Mouse (Mus musculus) testis, adult 2 months (tissue): Measurements from ENCODE around the gene Stard3nl. TPM values are rescaled to one million over a fixed set of nuclear protein-coding genes. Genes with fewer than 3 reads are reported as not detected.

Experiments used
- H3K27ac ChIP-seq: fragments of 200-500 bp; 2 replicates; pipeline ENCODE4 v1.5.1; 2012; ENCODE audit warnings: low read depth, low read length; ENCODE audit not compliant: control insufficient read depth, insufficient read depth
- H3K27me3 ChIP-seq: fragments of 200-500 bp; 2 replicates; pipeline ENCODE4 v1.6.1; 2012; ENCODE audit warnings: mild to moderate bottlenecking, low read length, moderate library complexity; ENCODE audit not compliant: control insufficient read depth, insufficient read depth
- H3K36me3 ChIP-seq: fragments of 200-500 bp; 2 replicates; pipeline ENCODE4 v1.6.1; 2012; ENCODE audit warnings: mild to moderate bottlenecking, low read length; ENCODE audit not compliant: control insufficient read depth, insufficient read depth
- H3K4me1 ChIP-seq: fragments of 200-500 bp; 2 replicates; pipeline ENCODE4 v1.6.1; 2012; ENCODE audit warnings: low read length; ENCODE audit not compliant: control insufficient read depth, insufficient read depth
- H3K4me3 ChIP-seq: fragments of 200-500 bp; 2 replicates; pipeline ENCODE4 v1.5.1; 2012; ENCODE audit warnings: low read depth, mild to moderate bottlenecking, low read length, moderate library complexity, mixed read lengths; ENCODE audit not compliant: control insufficient read depth
- CTCF ChIP-seq: fragments of 200-500 bp; IDR thresholded peaks from 2 replicates; pipeline ENCODE4 v1.5.1; 2012; ENCODE audit warnings: low read depth, mild to moderate bottlenecking, inconsistent platforms, low read length, moderate library complexity; ENCODE audit not compliant: control insufficient read depth, insufficient read depth, insufficient replicate concordance
- POLR2A ChIP-seq: fragments of 200-500 bp; IDR thresholded peaks from 2 replicates; pipeline ENCODE4 v1.6.1; 2012; ENCODE audit warnings: low read depth, mild to moderate bottlenecking, inconsistent platforms, low read length, moderate library complexity; ENCODE audit not compliant: control insufficient read depth
- polyA plus RNA-seq: library from polyadenylated mRNA; depleted of rRNA; stranded (reverse); fragments of >200 nt; gene quantifications from 2 replicates; pipeline ENCODE4 v1.2.3, GENCODE M21; 2012; rRNA removed

The Stard3nl gene
- 9.0 and 11.7 TPM in 2 replicates for polyA plus RNA-seq

DNA sequence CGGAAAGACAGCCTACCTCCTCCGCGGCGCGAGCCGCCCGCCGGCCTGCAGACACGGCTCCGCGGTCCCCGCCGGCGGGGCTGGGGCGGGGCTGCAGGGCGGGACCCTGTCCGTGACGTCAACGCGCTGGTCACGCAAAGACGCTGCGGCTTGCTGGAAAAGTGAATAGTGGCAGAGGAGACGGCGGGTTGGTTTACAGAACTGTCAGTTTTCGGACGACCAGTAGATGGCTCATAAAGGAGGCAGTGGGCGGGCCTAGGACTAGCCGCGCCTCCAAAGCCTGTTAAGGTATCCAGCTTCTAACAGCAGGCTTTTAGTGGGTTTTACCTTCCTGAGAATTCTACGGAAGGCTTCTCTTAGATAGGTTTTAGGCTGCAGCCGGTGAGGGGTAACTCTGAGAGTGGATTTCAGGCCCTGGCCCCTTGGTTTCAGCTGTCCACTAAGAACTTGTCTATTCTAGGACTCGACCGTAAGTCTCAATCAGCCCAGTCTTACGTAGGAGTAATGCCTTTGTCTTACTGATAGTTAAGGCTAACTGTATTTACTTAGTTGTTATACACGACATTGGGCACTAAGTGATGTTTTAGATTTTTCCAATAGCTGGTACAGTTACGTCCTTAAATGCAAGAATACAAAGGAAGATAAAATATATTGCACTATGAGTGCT is at the start of gene Stard3nl:
TSS of gene Stard3nl (minus strand) at position 108 of the 667 bp plus-strand sequence.
- peak; percentile 78 for TF ChIP-seq POLR2A
- TF ChIP-seq CTCF, result 0 out of 2 replicates have a peak, but pooled peaks have one; percentile 16
- H3K36me3 ChIP-seq, result no peaks in the 10 kb centered on the region
- no peaks in the 10 kb centered on the region for H3K4me1 ChIP-seq
- H3K4me3 ChIP-seq, result peak within 1 kb of the TSS; percentile 96
- H3K27ac ChIP-seq, result peak within 1 kb of the TSS; percentile 88
- H3K27me3 ChIP-seq, result no peaks in the 10 kb centered on the region

DNA sequence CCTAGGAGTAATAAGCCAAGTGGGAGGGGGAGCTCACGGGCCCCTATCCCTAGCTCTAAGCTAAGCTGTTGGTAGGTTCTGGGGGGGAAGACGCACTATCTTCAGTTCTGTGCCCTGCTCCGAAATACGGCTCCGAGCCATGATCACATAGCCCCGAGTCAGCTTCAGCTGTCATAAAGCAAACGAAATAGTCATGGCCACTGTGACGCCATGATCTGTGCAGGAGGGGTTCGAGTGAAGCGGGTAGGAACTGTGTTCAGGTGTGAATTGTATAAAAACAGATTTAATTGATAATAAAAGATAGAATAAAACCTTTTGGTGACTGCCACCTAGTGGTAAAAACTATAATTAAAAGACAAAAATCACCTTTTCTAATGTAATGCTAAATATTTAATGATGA is 42.4 kb upstream of the Stard3nl start:
- Histone ChIP-seq H3K4me3 (peak overlapping the region; percentile 38), H3K27ac (no peak overlapping the region)
- TF ChIP-seq CTCF (0 out of 2 replicates have a peak, but pooled peaks have one; percentile 7), POLR2A (peak; percentile 24; the same call in 1 of the 2 replicates)

DNA sequence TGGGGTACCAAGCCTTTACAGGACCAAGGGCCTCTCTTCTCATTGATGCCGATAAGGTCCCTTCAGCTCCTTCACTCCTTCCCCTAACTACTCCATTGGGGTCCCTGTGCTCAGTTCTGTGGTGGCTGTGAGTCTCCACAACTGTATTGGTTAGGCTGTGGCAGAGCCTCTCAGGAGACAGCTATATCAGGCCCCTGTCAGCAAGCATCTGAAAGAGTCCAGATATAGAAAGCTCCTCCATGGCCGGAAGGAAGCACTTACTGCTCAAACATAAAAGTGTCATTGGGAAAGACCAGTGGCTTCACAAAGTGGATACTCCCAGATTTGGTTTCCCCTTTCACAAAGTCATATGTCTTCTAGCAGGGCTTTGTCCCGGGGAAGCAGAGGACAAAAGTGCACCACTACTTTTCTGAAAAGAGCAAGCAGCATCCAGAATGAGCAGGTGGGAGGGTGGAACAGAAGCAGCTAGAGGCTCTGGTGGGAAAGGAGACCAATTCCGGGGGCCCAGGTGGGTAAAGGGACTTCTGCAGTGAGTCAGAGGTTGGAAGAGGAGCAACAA is 34.3 kb upstream of the Stard3nl start:
- H3K36me3 ChIP-seq, result no peaks in the 10 kb centered on the region
- TF ChIP-seq POLR2A (no peak), CTCF (no peak)
- no peak overlapping the region for H3K27ac ChIP-seq
- no peaks in the 10 kb centered on the region for H3K4me1 ChIP-seq
- H3K27me3 ChIP-seq, result no peaks in the 10 kb centered on the region
- no peak overlapping the region for H3K4me3 ChIP-seq

More for the DNA sequence above, 42.4 kb upstream of the Stard3nl start:
- Histone ChIP-seq H3K4me1 (no peaks in the 10 kb centered on the region), H3K27me3 (no peaks in the 10 kb centered on the region), H3K36me3 (no peaks in the 10 kb centered on the region)

DNA sequence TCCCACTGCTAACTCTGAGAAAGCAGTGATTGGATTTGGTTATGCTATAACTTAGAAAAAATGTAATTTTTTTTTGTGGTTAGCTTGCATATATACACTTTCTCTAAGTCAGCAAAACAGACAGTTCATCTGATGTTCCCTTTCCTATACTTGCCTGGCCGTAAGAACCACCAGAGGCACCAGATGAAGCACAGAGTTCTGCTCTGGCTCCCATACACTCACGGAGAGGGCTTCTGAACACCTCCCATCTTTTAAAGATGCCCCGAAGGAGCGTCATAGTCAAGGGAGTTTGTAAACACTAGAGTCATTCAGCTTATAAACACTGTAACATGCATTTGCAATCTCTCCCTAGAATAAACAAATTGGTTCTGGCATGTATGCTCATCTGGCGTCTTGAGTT is 32.5 kb upstream of the Stard3nl start:
- no peak for TF ChIP-seq CTCF
- TF ChIP-seq POLR2A, result no peak
- Histone ChIP-seq H3K4me3 (no peak overlapping the region), H3K27me3 (no peaks in the 10 kb centered on the region), H3K27ac (no peak overlapping the region), H3K4me1 (no peaks in the 10 kb centered on the region), H3K36me3 (no peaks in the 10 kb centered on the region)

DNA sequence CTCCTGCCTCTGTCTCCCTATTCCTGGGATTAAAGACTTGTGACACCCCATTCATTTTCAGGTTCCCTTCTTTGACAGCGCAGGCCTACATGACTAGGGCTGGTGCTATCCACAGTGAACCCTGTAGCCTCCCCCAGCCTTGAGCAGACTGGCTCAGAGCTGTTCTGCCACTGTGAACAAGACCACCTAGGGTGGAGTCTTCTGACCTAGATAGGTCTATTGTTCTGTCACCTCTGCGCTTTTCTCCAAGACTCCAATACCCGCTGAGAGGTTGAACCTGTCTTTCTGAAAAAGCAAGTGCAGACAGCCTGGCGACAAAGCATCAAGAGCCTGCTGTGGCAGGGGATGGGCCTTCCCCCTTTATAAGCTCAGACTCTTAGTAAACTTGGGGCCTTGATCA is 29.0 kb upstream of the Stard3nl start:
- Histone ChIP-seq H3K27ac (no peak overlapping the region), H3K4me1 (no peaks in the 10 kb centered on the region), H3K4me3 (no peak overlapping the region), H3K36me3 (no peaks in the 10 kb centered on the region), H3K27me3 (no peaks in the 10 kb centered on the region)
- no peak for TF ChIP-seq CTCF
- TF ChIP-seq POLR2A, result no peak

DNA sequence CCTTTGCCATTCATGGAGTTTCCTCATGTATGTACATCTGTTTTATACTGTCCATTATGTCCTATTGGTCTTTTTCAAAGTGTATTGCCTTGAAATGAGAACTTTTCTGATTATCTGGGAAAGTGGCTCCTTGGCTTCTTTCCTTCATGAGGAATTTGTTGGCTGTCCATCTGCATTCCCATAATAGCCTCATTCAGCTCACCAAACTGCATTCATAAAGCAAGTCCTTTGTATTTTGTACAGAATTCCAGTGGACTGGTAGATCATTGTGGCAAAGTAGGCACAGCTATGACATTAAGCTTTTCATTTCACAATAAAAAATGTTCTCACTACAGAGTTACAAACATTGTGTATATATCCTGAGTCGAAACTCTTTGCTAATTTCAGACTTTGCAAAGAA is 26.9 kb upstream of the Stard3nl start:
- Histone ChIP-seq H3K27ac (no peak overlapping the region), H3K4me3 (no peak overlapping the region), H3K36me3 (no peaks in the 10 kb centered on the region), H3K4me1 (no peaks in the 10 kb centered on the region), H3K27me3 (no peaks in the 10 kb centered on the region)
- no peak for TF ChIP-seq POLR2A
- no peak for TF ChIP-seq CTCF

DNA sequence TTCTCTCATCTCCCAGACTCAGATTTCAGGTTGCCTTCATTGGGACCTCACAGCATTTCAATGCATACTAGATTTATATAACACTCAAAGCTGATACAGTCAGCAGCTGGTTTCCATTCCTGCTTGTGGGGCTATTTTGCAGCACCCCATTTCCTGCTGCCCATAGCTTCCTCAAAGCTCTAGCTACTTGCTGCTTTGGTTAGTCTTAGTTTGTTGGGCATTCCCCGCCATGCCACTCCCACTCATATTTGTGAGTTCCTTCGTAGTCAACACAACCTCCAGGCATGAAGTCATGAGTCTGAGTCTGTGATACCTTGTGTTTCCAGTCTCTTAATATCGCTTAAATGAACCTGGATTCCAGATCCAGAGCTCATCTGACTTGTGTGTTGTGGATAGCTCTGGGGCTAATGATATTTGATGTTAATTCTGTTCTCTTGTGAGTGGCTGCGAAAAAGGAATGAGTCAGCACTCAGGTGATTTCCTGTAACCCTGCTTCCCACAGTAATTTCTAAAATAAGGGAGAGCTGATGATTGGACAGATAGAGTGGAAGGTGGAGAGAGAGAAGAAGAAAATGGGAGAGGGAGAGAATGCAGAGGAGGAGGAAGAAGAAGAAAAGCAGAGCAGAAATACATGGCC is 22.4 kb upstream of the Stard3nl start:
- no peaks in the 10 kb centered on the region for H3K36me3 ChIP-seq

More for the DNA sequence above, 22.4 kb upstream of the Stard3nl start:
- Histone ChIP-seq H3K27ac (no peak overlapping the region), H3K4me1 (no peaks in the 10 kb centered on the region), H3K27me3 (no peaks in the 10 kb centered on the region), H3K4me3 (no peak overlapping the region)
- no peak for TF ChIP-seq POLR2A
- TF ChIP-seq CTCF, result no peak
